Mouse (Mus musculus): ENCODE measurements at regions not wholly inside any gene's neighbourhood (a gene's known extent, or its start where the extent isn't known, plus 50 kb on each side); places are given as distances from the start of the nearest gene placed in this dataset.

DNA sequence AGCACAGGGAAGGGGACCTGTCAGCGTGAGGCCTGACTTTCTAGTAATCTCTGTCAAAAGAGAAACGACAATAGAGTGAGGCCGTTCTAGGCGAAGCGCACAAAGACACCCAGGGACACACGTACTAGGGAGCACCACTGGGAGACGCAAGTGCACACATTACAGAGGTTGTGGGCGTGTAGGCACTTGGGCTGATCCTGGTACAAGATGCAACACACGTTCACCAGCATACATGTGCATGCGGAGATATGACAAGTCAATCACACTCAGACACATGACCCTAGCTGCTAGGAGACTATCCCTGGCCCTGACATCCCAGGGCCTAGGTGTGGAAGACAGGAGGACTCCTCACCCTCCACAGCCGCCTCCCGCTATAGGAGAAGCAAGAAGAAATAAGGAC is 327.4 kb upstream of the Dio3 start:
- DNase-seq (ENCODE audit: extremely low read depth, low read depth, low spot score) = no peak

DNA sequence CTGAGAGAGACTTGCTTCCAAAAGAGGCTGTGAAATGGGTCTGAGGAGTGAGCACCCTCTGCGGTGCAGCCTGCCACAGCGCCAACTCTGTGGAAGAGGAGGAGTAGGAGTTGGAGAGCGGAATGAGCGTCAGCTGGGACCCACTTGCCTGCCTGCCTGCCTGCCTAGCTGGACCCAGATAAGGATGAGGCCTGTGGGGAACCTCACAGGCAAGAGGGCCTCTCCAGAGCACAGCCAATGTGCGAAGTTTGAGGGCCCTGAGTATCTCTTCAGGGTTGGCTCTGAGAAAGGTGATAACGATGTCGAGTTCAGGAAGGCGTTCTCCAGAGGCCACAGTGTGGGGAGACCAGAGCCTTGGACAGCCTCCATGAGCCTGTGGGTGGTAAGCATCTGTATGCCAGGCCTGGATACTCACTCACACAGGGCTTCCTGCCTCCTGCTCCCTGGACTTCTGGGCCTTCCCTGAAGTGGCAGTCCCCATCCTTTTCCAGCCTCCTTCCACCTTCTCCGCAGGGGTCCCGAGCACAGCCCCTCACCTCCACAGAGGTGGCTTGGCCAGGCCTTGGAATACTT is 326.9 kb upstream of the Dio3 start:
- no peak for DNase-seq (ENCODE audit: extremely low read depth, low read depth, low spot score)

DNA sequence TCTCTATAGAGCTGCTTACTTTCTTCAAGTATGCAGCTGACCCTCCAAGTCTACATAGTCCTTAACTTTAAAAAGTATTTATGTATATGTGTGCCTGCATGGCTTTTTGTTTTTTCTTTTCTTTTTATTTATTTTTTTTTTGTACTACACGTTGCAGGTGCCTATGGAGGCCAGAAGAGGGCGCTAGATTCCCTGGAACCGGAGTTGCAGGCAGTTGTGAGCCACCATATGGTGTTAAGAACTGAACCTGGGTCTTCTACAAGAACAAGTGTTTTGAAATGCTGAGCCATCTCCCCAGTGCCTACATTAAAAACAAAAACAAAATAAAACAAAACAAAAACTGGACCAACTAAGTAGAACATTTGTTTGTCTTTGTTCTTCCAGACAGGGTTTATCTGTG is 325.9 kb upstream of the Dio3 start:
- no peak for DNase-seq (ENCODE audit: extremely low read depth, low read depth, low spot score)

GRCm38 (mm10) chr12:109957305-109957704 is 321.6 kb upstream of the Dio3 start:
- no peak for DNase-seq (ENCODE audit: extremely low read depth, low read depth, low spot score)

GRCm38 (mm10) chr12:109958357-109959085 is 320.3 kb upstream of the Dio3 start:
- DNase-seq (ENCODE audit: extremely low read depth, low read depth, low spot score) = no peak

GRCm38 (mm10) chr12:109966776-109967175 is 312.1 kb upstream of the Dio3 start:
- DNase-seq (ENCODE audit: extremely low read depth, low read depth, low spot score) = no peak

DNA sequence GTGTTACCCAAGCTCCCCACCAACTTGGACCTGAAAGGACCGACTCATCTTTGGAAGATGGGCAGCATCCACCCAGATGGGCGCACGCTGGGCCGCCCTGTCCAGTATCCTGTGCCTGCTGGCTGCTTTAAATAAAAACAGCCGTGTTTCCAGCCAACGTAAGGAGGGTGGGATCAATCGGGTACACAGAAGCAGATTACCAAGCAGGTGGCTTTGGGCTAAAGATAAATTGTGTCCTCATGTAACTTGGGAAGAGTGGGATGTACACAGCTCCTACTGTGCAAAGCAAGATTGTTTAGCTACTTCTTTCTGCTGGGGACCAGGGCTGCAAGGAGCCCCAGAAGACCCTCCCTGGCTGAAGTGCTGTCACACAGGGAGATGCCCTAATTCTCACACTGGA is 310.6 kb upstream of the Dio3 start:
- DNase-seq (ENCODE audit: extremely low read depth, low read depth, low spot score) = no peak

DNA sequence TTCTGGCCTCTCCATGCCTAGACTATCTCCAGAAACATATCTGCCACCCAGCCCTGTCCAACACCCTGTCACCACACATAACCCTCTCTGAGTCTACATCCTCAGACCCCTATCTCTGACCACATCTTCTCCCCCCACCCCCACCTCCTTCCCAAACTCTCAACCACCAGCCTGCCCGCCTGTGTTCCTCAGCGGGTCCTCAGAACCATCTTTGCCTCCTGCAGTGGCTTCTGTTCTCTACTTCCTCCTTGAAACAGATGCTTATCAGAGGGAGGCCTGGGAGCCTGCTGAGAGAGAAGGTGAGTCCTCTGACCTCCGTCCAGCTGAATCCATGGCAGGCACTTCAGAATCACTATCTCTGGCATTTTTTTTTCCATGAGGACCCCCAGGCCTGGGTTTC is 307.4 kb upstream of the Dio3 start:
- no peak for DNase-seq (ENCODE audit: extremely low read depth, low read depth, low spot score)

- no peak for DNase-seq (ENCODE audit: extremely low read depth, low read depth, low spot score)
Measured at GRCm38 (mm10) chr12:109972366-109973015, 306.4 kb upstream of the Dio3 start.

DNA sequence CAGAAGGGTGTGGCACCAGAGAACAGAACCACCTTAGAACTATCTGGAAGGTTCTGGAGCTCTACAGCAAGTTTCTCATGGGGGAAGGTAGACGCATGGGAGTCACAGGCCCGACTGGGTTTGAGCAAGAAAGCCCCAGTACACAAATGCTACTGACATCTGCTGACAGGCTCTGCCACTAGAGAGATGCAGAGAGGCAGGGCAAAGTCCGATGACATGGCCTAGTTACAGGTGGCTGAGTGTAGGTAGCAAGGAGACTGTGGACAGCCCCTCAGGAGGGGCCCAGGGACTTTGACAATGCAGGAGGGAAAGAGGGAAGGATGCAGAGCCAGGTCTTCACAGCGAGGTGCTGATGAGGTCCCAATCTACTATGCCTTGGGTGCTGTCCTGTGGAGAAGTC is 305.3 kb upstream of the Dio3 start:
- DNase-seq (ENCODE audit: extremely low read depth, low read depth, low spot score) = no peak

DNA sequence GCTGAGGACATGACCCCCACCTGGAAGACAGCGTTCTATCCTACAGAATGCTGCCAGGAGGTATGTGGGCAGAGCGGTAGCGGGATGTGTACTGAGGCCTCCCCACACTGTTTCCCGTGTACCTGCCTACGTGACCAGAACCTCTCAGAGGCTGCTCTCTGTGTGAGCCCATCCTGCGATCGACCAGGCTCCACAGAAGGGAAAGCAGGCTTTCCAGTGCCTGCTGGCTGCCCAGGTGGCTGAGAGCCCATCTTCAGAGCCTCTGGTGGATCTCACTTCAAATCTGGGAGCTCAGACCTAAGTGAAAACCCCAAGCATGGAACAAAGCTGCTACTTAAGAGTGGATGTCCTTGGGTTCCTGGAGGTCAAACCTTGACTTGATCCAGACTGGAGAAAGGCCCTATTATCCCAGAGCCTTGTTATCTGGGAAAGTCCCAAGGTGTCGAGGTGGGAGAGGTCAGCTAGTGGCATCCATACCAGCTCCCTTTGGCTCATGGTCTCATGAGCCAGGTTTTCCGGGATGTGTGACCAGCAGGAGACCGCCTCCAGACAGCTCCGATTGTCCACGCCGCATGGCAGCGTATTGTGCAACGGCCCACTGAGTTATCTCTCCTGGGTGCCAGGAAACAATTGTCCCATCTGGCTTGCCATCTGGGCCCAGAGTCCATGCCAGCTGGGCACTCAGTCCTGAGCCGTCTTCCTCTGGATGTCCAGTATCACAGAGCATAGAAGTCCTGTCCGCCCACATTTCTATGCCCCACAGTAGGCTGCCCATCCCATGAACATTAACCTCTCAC is 303.5 kb upstream of the Dio3 start:
- DNase-seq (ENCODE audit: extremely low read depth, low read depth, low spot score) = no peak

- no peak for DNase-seq (ENCODE audit: extremely low read depth, low read depth, low spot score)
Measured at GRCm38 (mm10) chr12:109984651-109985050, 294.2 kb upstream of the Dio3 start.

- no peak for DNase-seq (ENCODE audit: extremely low read depth, low read depth, low spot score)
Measured at GRCm38 (mm10) chr12:109993410-109993809, 285.5 kb upstream of the Dio3 start.

- no peak for DNase-seq (ENCODE audit: extremely low read depth, low read depth, low spot score)
Measured at GRCm38 (mm10) chr12:110002717-110003116, 276.2 kb upstream of the Dio3 start.

DNA sequence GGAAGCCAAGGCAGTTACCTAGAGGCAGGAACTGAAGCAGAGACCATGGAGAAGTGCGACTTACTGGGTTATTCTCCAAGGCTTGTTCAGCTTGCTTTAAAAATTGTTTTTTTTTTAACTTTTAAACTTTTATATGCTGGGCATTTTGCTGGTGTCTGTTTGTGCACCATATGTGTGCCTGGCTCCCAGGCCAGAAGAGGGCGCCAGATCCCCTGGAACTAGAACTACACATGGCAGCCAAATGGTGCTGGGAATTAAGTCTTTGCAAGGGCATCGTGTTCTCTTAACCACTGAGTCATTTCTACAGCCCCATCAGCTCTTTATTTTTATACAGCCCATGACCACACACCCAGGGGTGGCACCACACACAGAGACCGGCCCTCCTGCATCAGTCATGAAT is 269.7 kb upstream of the Dio3 start:
- no peak for DNase-seq (ENCODE audit: extremely low read depth, low read depth, low spot score)

- no peak for DNase-seq (ENCODE audit: extremely low read depth, low read depth, low spot score)
Measured at GRCm38 (mm10) chr12:110020541-110021470, 258.1 kb upstream of the Dio3 start.

- DNase-seq (ENCODE audit: extremely low read depth, low read depth, low spot score) = no peak
Measured at GRCm38 (mm10) chr12:110021690-110022089, 257.2 kb upstream of the Dio3 start.

DNA sequence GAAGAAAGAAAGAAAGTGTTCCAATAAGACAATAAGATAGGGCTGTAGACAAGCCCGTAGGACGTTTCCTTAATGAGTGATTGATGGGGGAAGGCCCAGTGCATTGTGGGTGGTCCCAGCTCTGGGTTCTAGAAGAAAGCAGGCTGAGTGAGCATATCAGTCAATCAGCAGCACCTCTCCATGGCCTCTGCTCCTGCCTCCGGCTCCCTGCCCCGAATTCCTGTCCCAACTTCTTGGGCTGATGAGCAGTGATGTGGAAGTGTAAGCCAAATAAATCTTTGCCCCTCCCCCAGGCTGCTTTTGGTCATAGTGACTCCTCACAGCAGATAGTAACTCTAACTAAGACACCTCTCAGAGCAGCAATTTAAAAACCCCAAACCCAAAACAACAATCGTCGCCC is 256.2 kb upstream of the Dio3 start:
- DNase-seq (ENCODE audit: extremely low read depth, low read depth, low spot score) = no peak

DNA sequence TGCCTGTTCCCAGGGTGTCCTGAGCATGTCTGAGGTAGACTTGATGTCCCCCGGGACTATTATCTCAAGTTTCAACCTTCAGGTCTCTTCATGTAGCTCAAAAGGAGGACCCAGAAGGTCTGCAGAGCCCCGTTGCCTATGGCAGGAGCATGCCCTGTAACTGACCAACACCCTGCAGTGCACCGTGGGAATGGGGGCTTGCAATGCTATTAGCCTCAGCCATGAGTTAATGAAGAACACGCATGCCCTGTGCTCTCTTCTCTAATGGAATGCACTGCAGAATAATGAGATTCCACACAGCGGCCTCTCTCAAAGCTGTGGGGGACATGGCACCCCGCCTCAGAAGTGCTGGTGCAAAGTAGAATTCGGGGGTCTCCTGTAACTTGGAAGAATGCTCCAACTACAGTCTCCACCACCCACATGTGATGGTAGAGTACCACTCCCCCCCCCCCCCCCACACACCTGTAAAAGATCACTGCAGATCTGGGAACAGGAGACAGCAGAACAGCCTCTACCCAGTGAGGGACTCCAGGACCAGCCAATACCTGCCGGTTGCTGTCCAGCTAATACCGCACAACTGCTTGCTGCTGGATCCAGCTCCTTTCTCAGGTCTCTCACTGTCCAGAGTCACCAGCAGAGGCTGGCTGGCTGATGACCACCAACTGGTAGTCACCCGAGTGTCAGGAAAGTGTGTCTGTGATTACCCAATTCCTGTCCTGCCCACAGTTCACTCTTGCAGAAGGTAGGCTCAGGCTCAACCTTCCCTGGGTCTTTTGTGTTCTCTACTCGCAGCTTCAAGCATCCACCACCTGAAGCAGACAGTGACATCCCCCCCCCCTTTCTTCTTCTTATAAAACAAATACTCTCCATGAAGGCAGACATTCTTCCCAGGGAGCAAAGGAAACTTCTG is 255.4 kb upstream of the Dio3 start:
- DNase-seq (ENCODE audit: extremely low read depth, low read depth, low spot score) = no peak

- no peak for DNase-seq (ENCODE audit: extremely low read depth, low read depth, low spot score)
Measured at GRCm38 (mm10) chr12:110024295-110024694, 254.6 kb upstream of the Dio3 start.

Data from fat pad, adult 2 months (tissue).